15 mouse cellular contexts compared by ENCODE assay signal in genomic region chr2:156743248-156743647, GRCm38 (mm10).
"Had no signal": no experiment of that assay in that cellular context is flagged by ENCODE, and none has a peak within 500 bp of the region (broad histone marks: within the 10 kb centered on the region; RNA-seq: fewer than 3 reads in every experiment).

No protein-coding gene starts in this region.

- H3K4me2 ChIP-seq: limb, embryonic 13.5 days; lung, embryonic 15.5 days had no signal

- H3K27ac ChIP-seq: kidney, postnatal 0 days; layer of hippocampus, adult 2 months; limb, embryonic 10.5 days; limb, embryonic 13.5 days; lung, embryonic 15.5 days had no signal

- H3K27me3 ChIP-seq: limb, embryonic 13.5 days; lung, embryonic 15.5 days; megakaryocyte, embryonic 14.5 days had no signal

- DNase-seq: kidney, adult 2 months; kidney, postnatal 25 days; layer of hippocampus, adult 9-11 months; lung, adult 18-20 months; lung, postnatal 10 days; lung, postnatal 36 days; midbrain, embryonic 14.5 days; thymus, postnatal 36 days had no signal

- H3K9me3 ChIP-seq: limb, embryonic 10.5 days; limb, embryonic 13.5 days; lung, embryonic 15.5 days; megakaryocyte, embryonic 14.5 days; midbrain, embryonic 10.5 days had no signal

- H3K4me3 ChIP-seq: layer of hippocampus, adult 2 months; limb, embryonic 10.5 days; limb, embryonic 13.5 days; lung, embryonic 15.5 days; megakaryocyte, embryonic 14.5 days; midbrain, embryonic 10.5 days had no signal

- H3K9ac ChIP-seq: limb, embryonic 13.5 days; lung, embryonic 15.5 days had no signal
